Mouse (Mus musculus): ENCODE measurements around the gene Degs1. TPM values are rescaled to one million over a fixed set of nuclear protein-coding genes. Genes with fewer than 3 reads are reported as not detected.

Degs1 gene
- total and polyA plus RNA-seq, 3 experiments, result 54.2 to 124 (median 117) TPM

DNA sequence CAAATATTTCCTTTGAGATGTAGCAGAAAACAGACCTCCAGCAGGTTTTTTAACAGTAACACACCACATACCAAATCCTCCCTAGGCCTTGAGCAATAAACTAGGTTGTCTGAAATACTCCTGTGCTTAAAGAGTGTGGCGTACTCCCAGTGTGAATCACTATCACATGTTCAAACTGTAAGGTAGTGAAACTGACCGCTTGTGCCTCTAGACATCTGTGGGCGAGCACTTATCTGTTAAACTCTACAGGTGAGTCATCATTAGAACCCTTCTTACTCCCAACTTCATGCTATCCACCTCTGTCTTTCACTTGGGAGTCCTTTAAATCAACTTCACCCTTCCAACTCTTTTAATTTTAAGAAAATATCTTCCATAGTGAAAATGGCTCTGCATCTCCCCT lies 40.5 kb upstream of the Degs1 start:
- H3K4me2 ChIP-seq (ENCODE audit: insufficient read depth, low read depth, poor library complexity, severe bottlenecking), result no peak overlapping the region
- in situ Hi-C loops (cut with MboI; ENCODE audit: low pct_ligation_motif_present, low pct_unique_long_range_greater_than_20kb, low sequenced_read_pairs), result no loop called here
- dilution Hi-C loops (cut with MboI; ENCODE audit: extremely low pct_ligation_motif_present, extremely low pct_unique_long_range_greater_than_20kb, low sequenced_read_pairs), result no loop called here
- no peaks in the 10 kb centered on the region for H3K27me3 ChIP-seq (replicated peaks)
- H3K4me1 ChIP-seq (ENCODE audit: control insufficient read depth in 1 of 2, insufficient read depth in 2 of 2), result peaks cover 8 to 34% of the 10 kb centered on the region in 2 experiments
- H3K9me3 ChIP-seq (replicated peaks; ENCODE audit: low read length), result peaks cover 3% of the 10 kb centered on the region
- TF ChIP-seq EP300 (IDR thresholded peaks at IDR 0.05; ENCODE audit: low read length) (peak; percentile 62; the same call in 1 of the 2 replicates), ZNF384 (IDR thresholded peaks at IDR 0.05; ENCODE audit: low read depth, low read length) (no peak), MYC (IDR thresholded peaks at IDR 0.05; ENCODE audit: low read depth, low read length) (peak; percentile 23; the same call in 1 of the 2 replicates), BHLHE40 (IDR thresholded peaks at IDR 0.05; ENCODE audit: low read depth, low read length) (peak; percentile 58), IRF4 (IDR thresholded peaks at IDR 0.05; ENCODE audit: low read depth, low read length) (peak; percentile 60), JUN (IDR thresholded peaks at IDR 0.05; ENCODE audit: insufficient read depth, low read depth, low read length) (peak; percentile 25; the same call in 1 of the 2 replicates), UBTF (IDR thresholded peaks at IDR 0.05; ENCODE audit: low read depth, low read length) (no peak), JUND (conservative IDR thresholded peaks at IDR 0.05; ENCODE audit: low read depth, low read length) (peak; percentile 66), TCF12 (IDR thresholded peaks at IDR 0.05; ENCODE audit: low read depth, low read length) (peak; percentile 21; the same call in 1 of the 2 replicates), ETS1 (conservative IDR thresholded peaks at IDR 0.05; ENCODE audit: low read depth, low read length) (peak; percentile 46)
- peaks cover 45 to 88% of the 10 kb centered on the region in 2 experiments for H3K36me3 ChIP-seq (replicated peaks in 1 of 2; ENCODE audit: control insufficient read depth in 1 of 2, insufficient read depth in 1 of 2, low read length in 1 of 2)
- H3K4me3 ChIP-seq (replicated peaks in 1 of 3; ENCODE audit: low read depth in 2 of 3, low read length in 2 of 3, poor library complexity in 1 of 3), result no peak overlapping the region
- DNase-seq (ENCODE audit: extremely low read depth), result no peak
- H3K9ac ChIP-seq (ENCODE audit: insufficient read depth, low read depth), result no peak overlapping the region
- no peaks in the 10 kb centered on the region; the same call in 1 of the 2 replicates for H3K79me2 ChIP-seq (replicated peaks; ENCODE audit: control insufficient read depth, extremely low read depth, insufficient read depth, poor library complexity, severe bottlenecking)
- no peak overlapping the region for H3K27ac ChIP-seq (ENCODE audit: insufficient read depth, low read depth)

DNA sequence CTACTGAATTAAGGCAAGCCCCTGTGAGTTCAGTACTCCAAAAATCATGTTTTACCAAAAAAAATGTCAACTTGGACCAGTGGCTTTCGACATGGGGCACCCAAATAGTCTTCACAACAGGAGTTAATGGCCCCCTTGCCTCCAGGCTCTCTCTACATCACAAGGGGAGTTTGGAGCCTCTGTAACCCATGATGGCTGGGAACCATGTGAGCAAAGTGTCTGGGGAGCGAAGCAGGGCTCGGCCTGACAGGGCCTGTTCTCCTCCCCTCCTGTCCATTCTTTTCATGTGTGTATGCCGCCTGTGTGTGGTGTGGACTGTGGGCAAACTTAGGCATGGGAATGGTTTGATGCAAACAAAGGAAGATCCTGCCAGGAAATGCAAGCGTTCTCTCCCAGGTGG lies 31.6 kb upstream of the Degs1 start:
- H3K36me3 ChIP-seq (replicated peaks in 1 of 2; ENCODE audit: control insufficient read depth in 1 of 2, insufficient read depth in 1 of 2, low read length in 1 of 2), result peaks cover 33 to 51% of the 10 kb centered on the region in 2 experiments

More for the DNA sequence above, 31.6 kb upstream of the Degs1 start:
- dilution Hi-C loops (cut with MboI; ENCODE audit: extremely low pct_ligation_motif_present, extremely low pct_unique_long_range_greater_than_20kb, low sequenced_read_pairs), result no loop called here
- H3K79me2 ChIP-seq (replicated peaks; ENCODE audit: control insufficient read depth, extremely low read depth, insufficient read depth, poor library complexity, severe bottlenecking), result no peaks in the 10 kb centered on the region
- H3K27ac ChIP-seq (ENCODE audit: insufficient read depth, low read depth), result no peak overlapping the region
- DNase-seq (ENCODE audit: extremely low read depth), result no peak
- TF ChIP-seq POLR2AphosphoS2 (IDR thresholded peaks at IDR 0.05; ENCODE audit: low read depth, low read length) (no peak), MAX (IDR thresholded peaks at IDR 0.05; ENCODE audit: low read length) (no peak), KAT2A (IDR thresholded peaks at IDR 0.05; ENCODE audit: insufficient replicate concordance, low read length) (no peak), EP300 (IDR thresholded peaks at IDR 0.05; ENCODE audit: low read length) (no peak), JUN (IDR thresholded peaks at IDR 0.05; ENCODE audit: insufficient read depth, low read depth, low read length) (no peak), MAFK (IDR thresholded peaks at IDR 0.05; ENCODE audit: insufficient replicate concordance, low read length) (no peak), MEF2A (IDR thresholded peaks at IDR 0.05; ENCODE audit: borderline replicate concordance, low read depth, low read length) (no peak), NRF1 (IDR thresholded peaks at IDR 0.05; ENCODE audit: low read depth, low read length) (no peak), USF2 (conservative IDR thresholded peaks at IDR 0.05; ENCODE audit: low read depth, low read length) (no peak), SMC3 (IDR thresholded peaks at IDR 0.05; ENCODE audit: low read depth, low read length) (no peak), RAD21 (IDR thresholded peaks at IDR 0.05; ENCODE audit: low read depth, low read length) (no peak), CTCF (conservative IDR thresholded peaks at IDR 0.05 in 1 of 2, IDR thresholded peaks at IDR 0.05 in 1 of 2; ENCODE audit: low read depth in 2 of 2, low read length in 2 of 2) (no peak), ZNF384 (IDR thresholded peaks at IDR 0.05; ENCODE audit: low read depth, low read length) (no peak), IRF4 (IDR thresholded peaks at IDR 0.05; ENCODE audit: low read depth, low read length) (no peak), RCOR1 (conservative IDR thresholded peaks at IDR 0.05; ENCODE audit: low read depth, low read length) (no peak), NELFE (IDR thresholded peaks at IDR 0.05; ENCODE audit: low read depth, low read length) (no peak), TBP (conservative IDR thresholded peaks at IDR 0.05; ENCODE audit: low read depth, low read length) (no peak)
- no peak overlapping the region for H3K9ac ChIP-seq (ENCODE audit: insufficient read depth, low read depth)
- no peak overlapping the region for H3K4me2 ChIP-seq (ENCODE audit: insufficient read depth, low read depth, poor library complexity, severe bottlenecking)
- no peaks in the 10 kb centered on the region for H3K27me3 ChIP-seq (replicated peaks)
- peaks cover 0 to 20% of the 10 kb centered on the region in 2 experiments; a peak in 2 of 4 replicates for H3K4me1 ChIP-seq (ENCODE audit: control insufficient read depth in 1 of 2, insufficient read depth in 2 of 2)
- H3K4me3 ChIP-seq (replicated peaks in 1 of 3; ENCODE audit: low read depth in 2 of 3, low read length in 2 of 3, poor library complexity in 1 of 3), result no peak overlapping the region
- in situ Hi-C loops (cut with MboI; ENCODE audit: low pct_ligation_motif_present, low pct_unique_long_range_greater_than_20kb, low sequenced_read_pairs), result no loop called here
- peaks cover 4% of the 10 kb centered on the region for H3K9me3 ChIP-seq (replicated peaks; ENCODE audit: low read length)
